Mouse (Mus musculus) myocyte (in vitro differentiated cells): Measurements from ENCODE around the gene Tgfbrap1.

Source experiments
- CEBPB ChIP-seq: IDR thresholded peaks from 2 replicates; pipeline ENCODE4 v1.6.1; 2011; ENCODE audit warnings: mild to moderate bottlenecking, moderate library complexity; ENCODE audit not compliant: poor library complexity, insufficient read depth, severe bottlenecking
- MAX ChIP-seq: IDR thresholded peaks from one replicate; pipeline ENCODE4 v1.6.1; 2011; ENCODE audit warnings: low read depth, mild to moderate bottlenecking, control low read depth
- MYOD1 ChIP-seq, 3 experiments: IDR thresholded peaks; one replicate each; pipeline ENCODE4 v1.6.1; 2011; ENCODE audit warnings: control low read depth in 2 of 3, low read depth in 2 of 3, mild to moderate bottlenecking in 2 of 3, moderate library complexity in 1 of 3; ENCODE audit not compliant: insufficient read length in 2 of 3, control insufficient read depth in 1 of 3
- POLR2A ChIP-seq: IDR thresholded peaks from one replicate; pipeline ENCODE4 v1.6.1; 2011; ENCODE audit warnings: low read depth, mild to moderate bottlenecking, control low read depth, moderate library complexity; ENCODE audit not compliant: insufficient read length
- SRF ChIP-seq: IDR thresholded peaks from one replicate; pipeline ENCODE4 v1.6.1; 2011; ENCODE audit warnings: low read depth; ENCODE audit not compliant: control insufficient read depth, insufficient read length
- TCF12 ChIP-seq: IDR thresholded peaks from one replicate; pipeline ENCODE4 v1.6.1; 2011; ENCODE audit warnings: mild to moderate bottlenecking, control low read depth; ENCODE audit not compliant: poor library complexity, insufficient read depth, severe bottlenecking
- USF1 ChIP-seq: IDR thresholded peaks from one replicate; pipeline ENCODE4 v1.6.1; 2011; ENCODE audit warnings: low read depth, mild to moderate bottlenecking, control low read depth, moderate library complexity

DNA sequence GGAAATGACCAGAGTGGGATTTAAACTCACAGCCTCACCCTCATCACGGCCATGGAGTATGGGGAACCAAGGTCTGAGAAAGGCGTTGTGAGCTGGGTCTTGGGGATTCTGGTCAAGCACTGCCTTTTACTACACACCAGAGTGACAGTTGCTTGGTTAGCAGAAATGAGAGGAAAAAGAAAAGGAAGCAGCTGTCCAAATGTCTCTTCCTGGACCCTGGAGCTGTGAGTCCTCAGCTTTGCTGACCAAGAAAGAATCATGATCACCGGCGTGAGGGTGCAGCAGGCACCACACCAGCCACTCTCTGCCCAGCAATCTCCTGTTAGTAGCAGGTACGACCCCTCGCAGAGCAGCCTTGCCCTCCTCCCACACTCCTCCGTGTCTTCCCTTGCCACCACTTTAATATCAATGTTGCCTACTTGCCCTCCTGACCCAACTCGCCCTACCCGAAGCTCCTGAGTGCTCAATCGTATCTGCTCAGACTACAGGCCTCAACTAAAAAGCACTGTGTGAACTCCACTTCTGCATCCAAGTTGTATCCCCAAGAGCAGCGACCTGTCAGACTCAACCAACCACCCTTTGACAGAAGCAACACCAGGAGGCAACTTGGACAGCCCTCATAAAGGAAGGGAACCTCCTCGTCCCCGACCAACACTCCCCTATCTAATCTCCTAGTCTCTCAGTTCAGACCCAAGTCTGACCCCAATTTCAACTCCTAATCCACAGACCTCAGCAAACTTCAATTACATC, 7.0 kb downstream of the Tgfbrap1 start:
- no peak for TF ChIP-seq POLR2A
- TF ChIP-seq USF1: no peak
- TF ChIP-seq MYOD1 (IDR thresholded peaks at IDR 0.05; ENCODE audit: control insufficient read depth in 1 of 3, insufficient read length in 2 of 3, low read depth in 2 of 3): no peak
- no peak for TF ChIP-seq SRF
- TF ChIP-seq TCF12: no peak
- no peak for TF ChIP-seq CEBPB
- TF ChIP-seq MAX: no peak
